Mouse (Mus musculus) right cerebral cortex, postnatal 14 days (tissue): ENCODE data around the gene Ints11.

ENCODE experiments used
- DNase-seq: peaks from one replicate; pipeline ENCODE4 v3.0.0; 2022

The Ints11 gene

GRCm38 (mm10) chr4:155869317-155870033 is at the start of gene Ints11, which contains the start of gene Cptp:
Gene Ints11, plus strand, starts transcription at chr4:155869546.
Gene Cptp, minus strand, starts transcription at chr4:155869440.
- peak; percentile 97 for DNase-seq

DNA sequence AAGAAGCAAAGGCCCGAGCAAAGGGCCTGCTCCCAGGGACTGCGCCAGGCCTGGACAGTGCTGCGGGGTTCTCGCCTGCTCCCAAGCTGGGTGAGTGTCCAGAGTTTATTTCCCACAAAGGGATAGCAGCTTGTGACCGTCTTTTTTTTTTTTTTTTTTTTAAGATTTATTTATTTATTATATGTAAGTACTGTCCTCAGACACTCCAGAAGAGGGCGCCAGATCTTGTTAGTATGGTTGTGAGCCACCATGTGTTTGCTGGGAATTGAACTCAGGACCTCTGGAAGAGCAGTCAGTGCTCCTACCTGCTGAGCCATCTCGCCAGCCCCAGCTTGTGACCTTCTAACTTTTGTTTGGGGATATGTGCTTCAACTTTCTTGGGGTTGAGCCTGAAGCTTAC is 48.3 kb upstream of the Ints11 start:
- DNase-seq, result no peak

- DNase-seq, result no peak
These were observed 45.9 kb upstream of the Ints11 start for GRCm38 (mm10) chr4:155823443-155823842.

DNA sequence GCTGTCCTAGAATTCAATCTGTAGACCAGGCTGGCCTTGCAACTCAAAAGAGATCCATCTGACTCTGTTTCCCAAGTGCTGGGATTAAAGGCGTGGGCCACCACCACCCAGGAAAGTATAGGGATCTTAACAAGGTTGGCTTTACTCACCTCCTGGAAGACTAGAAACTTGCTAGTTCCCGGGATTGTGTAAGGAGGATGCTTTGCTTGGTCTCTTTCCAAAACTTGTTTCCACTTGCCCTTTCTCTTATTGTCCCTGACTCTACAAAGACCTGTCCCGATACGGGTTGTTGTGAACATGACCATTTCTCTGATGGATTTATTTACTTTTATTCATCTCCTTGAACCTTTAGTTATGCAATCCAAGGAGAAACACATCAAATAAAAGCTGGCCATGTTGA is 39.5 kb upstream of the Ints11 start:
- DNase-seq, result no peak

GRCm38 (mm10) chr4:155830596-155830995 is 38.8 kb upstream of the Ints11 start:
- DNase-seq, result no peak

DNA sequence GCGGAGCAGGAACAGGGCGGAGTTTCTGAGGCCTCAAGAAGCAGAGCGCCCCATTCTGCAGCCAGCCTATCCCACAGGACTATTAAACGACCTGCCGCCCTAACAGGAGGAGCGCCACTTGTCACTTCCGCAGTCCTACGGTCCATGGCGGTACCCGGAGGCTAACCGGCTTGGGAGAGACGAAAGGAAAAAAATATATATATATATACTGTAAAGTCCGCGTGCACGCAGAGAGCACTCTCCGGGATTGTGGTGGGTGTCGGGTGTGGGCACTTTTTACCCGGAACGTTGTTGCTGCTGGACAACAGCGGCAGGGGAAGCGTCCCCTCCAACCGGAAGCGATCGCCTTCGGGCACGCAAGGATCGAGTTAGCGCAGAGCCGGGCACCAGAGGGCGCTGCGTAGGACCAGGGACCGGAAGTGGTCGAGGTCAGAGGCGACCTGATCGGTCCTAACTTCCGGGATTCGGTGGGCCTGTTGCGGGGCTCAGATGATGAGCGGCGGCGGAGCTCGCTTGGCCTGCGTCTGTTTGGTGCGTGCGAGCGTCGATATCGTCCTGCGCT is 38.1 kb upstream of the Ints11 start, which contains the start of gene Aurkaip1:
TSS of gene Aurkaip1 (plus strand) at position 68 of the 562 bp plus-strand sequence.
- peak; percentile 97 for DNase-seq

DNA sequence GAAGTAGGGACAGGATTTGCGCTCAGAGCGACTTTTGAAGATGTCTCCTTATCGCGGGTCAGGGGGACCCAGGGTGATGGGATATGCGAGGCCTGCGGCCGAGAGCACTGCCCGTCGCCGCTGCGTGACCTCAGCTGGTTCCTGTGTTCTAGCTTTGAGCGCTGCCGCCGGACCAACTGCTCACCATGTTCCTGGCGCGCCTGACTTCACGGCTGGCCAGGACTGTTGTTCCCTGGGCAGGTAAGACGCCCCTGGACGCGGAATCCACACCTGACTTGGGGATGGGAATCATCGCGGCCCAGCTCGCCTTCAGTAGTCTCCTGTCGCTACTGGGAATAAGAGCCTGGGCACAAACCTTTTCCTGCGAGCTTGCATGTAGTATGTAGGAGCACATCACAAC is 37.5 kb upstream of the Ints11 start:
- DNase-seq, result no peak

DNA sequence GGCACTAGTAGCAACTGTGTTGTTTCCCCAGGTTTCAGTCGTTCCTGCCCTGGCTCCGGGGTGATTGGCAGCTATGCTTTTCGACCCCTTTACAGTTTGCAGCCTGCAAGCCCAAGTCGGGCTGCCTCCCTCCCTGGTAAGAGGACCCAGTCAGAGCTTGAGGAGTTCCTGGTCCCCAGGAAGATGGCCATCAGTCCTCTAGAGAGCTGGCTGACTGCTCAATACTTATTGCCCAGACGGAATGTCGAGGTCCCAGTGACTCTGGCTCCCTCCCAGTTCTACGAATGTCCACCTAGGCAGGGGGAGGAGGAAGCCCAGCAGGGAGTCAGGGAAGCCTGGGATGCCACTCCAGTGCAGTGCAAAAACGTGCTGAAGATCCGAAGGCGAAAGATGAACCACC is 37.0 kb upstream of the Ints11 start:
- no peak for DNase-seq

GRCm38 (mm10) chr4:155833234-155833633 is 36.1 kb upstream of the Ints11 start:
- no peak for DNase-seq

DNA sequence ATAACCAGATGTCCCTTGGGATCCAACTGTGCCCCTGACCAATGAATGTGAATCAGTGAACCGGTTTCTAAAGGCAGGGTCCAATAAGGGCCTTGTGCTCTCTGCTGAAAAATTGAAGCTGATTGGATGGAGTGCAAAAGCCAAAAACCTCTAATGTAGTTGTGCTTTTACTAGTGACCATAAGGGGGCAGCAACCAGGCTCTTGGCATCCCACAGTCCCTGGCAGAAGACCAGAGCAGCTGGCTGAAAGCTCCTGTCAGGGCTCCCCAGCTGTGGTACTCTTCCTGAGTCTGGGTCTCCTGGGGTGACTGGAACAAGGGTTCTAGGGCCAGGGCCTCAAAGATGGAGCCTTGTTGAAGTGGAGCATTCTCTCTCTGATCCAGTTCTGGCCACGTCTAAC is 35.5 kb upstream of the Ints11 start:
- DNase-seq, result peak; percentile 75

GRCm38 (mm10) chr4:155837404-155838010 is 31.8 kb upstream of the Ints11 start:
- DNase-seq, result no peak

DNA sequence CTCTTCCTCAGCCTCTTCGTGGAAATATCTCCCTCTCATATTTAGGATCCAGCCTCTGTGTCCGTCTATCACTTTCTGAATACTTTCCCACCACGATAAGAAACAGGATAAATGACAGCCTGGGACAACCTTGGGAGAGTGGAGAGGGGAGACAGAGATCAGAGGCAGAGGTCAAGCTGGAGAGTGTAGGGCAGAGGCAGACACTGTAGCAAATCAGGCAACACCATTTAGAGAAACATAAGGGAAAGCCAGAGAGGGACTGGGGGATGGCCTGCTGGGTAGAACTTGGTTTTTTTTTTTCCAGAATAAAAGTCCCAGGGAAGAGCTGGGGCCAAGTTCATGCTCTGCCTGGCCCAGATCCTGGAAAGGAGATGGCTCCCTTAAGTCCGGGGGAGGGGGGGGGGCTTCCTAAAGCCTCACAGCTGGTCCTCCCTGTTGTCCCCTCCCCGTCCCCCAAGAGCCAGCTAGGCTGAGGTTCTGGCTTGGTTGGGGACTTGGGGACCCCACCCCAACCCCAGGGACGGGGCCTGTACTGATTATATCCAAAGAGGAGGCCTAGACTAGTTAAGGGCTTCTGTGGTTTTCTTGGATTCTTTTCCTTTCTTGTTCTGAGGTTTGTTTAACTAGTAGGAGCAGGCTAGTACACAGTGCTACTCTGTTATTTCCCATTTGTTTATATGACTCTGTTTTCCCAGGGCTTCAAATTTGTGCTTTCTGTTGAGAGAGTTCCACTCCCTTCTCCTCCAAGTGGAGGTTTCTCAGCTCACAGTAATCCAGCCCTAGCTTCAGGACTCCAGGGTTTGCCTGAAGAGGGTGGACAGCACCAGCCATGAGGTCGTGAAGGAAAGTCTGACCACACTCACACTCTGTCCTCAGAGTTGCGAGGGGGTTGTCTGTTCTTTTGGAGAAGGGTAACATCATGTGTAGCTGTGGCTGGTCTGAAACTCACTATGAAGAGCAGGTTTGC is 30.9 kb upstream of the Ints11 start:
- DNase-seq, result no peak

DNA sequence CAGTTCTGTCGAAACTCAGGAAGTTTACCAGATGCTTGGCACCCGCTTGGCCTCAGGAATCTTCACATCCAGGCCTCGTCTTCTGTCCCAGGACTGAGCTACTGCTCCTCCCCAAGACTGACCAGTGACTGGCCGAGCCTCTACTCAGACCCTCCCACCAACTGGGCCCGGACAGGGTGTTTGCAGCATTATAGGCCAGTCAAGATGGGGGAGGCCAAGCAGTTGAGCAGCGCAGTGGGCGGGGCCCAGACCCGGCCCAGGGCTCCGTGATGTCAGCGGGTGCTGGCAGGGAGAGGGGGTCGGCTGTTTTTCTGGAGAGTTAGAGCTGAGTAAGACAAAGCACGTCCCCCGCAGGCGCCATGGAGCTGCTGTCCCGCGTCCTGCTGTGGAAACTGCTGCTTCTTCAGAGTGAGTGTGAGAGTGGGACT is 29.8 kb upstream of the Ints11 start, which contains the start of gene Mxra8:
TSS of gene Mxra8 (plus strand) at position 198 of the 428 bp plus-strand sequence.
- no peak for DNase-seq

DNA sequence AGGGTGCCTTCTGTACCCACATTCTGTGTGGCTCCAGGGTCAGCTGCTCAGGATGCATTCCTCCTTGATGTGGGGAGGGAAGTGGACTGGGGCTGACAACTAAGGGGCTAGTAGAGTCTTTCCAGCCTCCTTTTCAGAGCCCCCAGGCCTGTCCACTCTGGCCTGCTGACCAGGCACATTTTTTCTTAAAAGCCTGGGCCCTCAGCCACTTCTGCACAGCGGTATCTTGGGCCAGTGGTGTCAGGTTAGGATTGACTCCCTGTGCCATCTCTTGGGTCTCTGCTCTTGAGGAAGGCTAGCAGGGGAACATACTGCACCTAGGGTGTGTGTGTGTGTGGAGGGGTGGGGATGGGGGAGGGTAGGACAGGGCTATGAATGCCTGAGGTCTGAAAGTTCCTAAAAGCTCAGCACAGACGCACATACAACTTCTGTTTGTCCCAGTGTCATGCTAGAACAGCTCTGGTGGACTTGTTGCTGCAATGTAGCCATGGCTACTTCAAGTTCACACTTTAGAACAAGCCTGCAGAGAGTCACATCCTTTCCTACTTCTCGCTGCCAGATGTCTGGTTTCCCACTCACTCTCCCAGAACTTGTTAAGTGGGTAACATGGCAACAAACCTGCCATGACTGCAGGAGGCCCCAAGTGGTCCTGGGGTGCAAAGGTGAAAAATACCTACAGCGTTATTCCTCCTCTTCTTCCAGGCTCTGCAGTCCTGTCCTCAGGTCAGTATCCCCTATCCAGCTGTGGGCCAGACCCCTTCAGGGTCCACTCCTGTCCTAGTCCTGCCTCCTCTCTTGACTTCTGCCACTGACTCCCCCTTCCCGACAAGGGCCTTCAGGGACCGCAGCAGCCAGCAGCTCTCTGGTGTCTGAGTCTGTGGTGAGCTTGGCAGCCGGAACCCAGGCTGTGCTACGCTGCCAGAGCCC is 29.0 kb upstream of the Ints11 start:
- DNase-seq, result no peak

DNA sequence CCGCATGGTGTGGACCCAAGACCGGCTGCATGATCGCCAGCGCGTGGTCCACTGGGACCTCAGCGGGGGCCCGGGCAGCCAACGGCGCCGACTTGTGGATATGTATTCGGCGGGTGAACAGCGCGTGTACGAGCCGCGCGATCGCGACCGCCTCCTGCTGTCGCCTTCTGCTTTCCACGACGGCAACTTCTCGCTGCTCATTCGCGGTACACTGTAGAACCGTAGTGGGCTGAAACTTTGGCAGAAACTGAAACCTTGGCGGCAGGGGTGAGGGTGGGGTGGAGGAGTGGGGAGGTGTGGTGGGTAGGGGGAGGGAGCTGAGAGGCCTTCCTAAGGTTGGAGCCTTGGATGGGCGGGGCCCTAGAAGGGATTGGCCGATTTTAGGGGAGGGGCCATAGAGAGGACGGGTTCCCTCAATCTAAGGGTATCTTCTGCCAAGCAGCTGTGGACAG is 28.3 kb upstream of the Ints11 start:
- peak; percentile 54 for DNase-seq

DNA sequence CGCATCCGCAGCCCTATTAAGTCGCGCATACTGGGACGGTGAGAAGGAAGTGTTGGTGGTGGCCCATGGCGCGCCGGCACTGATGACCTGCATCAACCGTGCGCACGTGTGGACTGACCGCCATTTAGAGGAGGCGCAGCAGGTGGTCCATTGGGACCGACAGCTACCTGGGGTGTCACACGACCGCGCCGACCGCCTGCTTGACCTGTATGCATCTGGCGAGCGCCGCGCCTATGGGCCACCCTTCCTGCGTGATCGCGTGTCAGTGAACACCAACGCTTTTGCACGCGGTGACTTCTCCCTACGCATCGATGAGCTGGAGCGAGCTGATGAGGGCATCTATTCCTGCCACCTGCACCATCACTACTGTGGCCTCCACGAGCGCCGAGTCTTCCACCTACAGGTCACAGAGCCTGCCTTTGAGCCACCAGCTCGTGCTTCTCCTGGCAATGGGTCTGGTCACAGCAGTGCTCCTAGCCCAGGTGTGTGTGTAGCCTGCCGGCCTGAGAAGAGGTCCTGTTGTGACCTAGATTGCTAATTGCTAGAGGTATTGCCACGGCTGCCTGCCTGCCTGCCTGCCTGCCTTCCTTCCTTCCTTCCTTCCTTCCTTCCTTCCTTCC is 27.6 kb upstream of the Ints11 start:
- DNase-seq, result no peak

GRCm38 (mm10) chr4:155843231-155843630 is 26.1 kb upstream of the Ints11 start:
- no peak for DNase-seq

GRCm38 (mm10) chr4:155846871-155847578 is 22.3 kb upstream of the Ints11 start, which contains the start of gene Dvl1:
Gene Dvl1, plus strand, starts transcription at chr4:155847402.
- peak; percentile 96 for DNase-seq

- DNase-seq, result no peak
These were observed 21.6 kb upstream of the Ints11 start for GRCm38 (mm10) chr4:155847591-155848352.
